Mouse (Mus musculus): ENCODE data around the gene Zfp981. TPM values are rescaled to one million over a fixed set of nuclear protein-coding genes. Genes with fewer than 3 reads are reported as not detected.
"Not testable (repeated sequence)": the region's sequence is repeated elsewhere in the genome, so short reads cannot be mapped to it uniquely, and the experiment has no call there.

Gene Zfp981
- total and polyA plus RNA-seq, 2 experiments from 2014 or later: not detected

DNA sequence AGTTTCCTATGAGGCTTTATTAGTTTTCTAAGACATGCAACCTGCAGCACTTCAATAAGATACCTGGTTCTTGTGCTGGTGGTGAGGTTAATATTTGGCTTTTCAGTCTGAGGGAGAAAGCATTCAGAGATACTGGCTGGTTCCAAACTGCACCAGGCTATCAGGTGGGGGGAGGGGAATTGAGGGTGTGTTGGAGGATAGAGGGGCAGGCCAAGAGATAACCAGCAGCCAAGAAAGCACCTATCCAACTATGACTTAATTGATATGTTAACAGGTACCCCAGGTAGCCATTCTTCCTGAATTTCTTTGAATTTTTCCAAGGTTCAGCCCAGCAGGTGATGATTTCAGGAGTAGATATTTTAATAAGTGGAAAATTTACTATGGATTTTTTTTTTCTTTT lies 10.0 kb downstream of the Zfp981 start:
- H3K27ac ChIP-seq (ENCODE audit: low read depth); H3K36me3 ChIP-seq (replicated peaks; ENCODE audit: control insufficient read depth, insufficient read depth, low read length); H3K9ac ChIP-seq (replicated peaks; ENCODE audit: low read depth, low read length); ATAC-seq (ENCODE audit: insufficient read depth, low read depth); H3K4me3 ChIP-seq (ENCODE audit: low read depth, low read length); DNase-seq (ENCODE audit: low spot score); H3K4me1 ChIP-seq (ENCODE audit: control insufficient read depth, insufficient read depth); H3K27me3 ChIP-seq (ENCODE audit: control insufficient read depth, insufficient read depth, low read length); H3K4me2 ChIP-seq (ENCODE audit: low read depth, low read length): not testable (repeated sequence)
- H3K9me3 ChIP-seq (replicated peaks; ENCODE audit: control insufficient read depth, low read length): peaks cover 21% of the 10 kb centered on the region

DNA sequence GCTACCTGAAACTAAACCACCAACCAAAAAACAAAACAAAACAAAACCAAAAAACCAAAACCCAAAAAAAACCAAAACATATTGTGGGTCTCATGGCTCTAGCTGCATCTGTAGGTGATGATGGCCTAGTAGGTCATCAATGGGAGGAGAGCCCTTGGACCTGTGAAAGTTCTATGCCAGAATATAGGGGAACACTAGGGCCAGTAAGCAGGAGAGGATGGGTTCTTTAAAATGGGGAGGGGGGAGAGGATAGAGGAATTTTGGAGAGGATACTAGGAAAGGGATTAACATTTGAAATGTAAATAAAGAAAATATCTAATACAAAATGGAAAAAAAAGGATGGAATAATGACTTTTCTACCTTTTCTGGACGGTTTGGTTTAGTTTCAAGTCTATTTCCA lies 14.6 kb downstream of the Zfp981 start:
- TF ChIP-seq CTCF (IDR thresholded peaks at IDR 0.05; ENCODE audit: low read depth) (no peak), EP300 (IDR thresholded peaks at IDR 0.05; ENCODE audit: low read depth) (no peak)
- no peak overlapping the region for H3K9ac ChIP-seq (replicated peaks; ENCODE audit: low read depth, low read length)
- H3K4me2 ChIP-seq (ENCODE audit: low read depth, low read length): no peak overlapping the region
- H3K27me3 ChIP-seq (ENCODE audit: control insufficient read depth, insufficient read depth, low read length): no peaks in the 10 kb centered on the region
- no peak for ATAC-seq (ENCODE audit: insufficient read depth, low read depth)
- WGBS: 31% methylated on average over 1 of the region's 1 CpGs
- no peak for DNase-seq (ENCODE audit: low spot score)
- no peak overlapping the region for H3K27ac ChIP-seq (ENCODE audit: low read depth)
- no peaks in the 10 kb centered on the region for H3K36me3 ChIP-seq (replicated peaks; ENCODE audit: control insufficient read depth, insufficient read depth, low read length)
- peaks cover 44% of the 10 kb centered on the region for H3K9me3 ChIP-seq (replicated peaks; ENCODE audit: control insufficient read depth, low read length)
- no peaks in the 10 kb centered on the region for H3K4me1 ChIP-seq (ENCODE audit: control insufficient read depth, insufficient read depth)
- no peak overlapping the region for H3K4me3 ChIP-seq (ENCODE audit: low read depth, low read length)

DNA sequence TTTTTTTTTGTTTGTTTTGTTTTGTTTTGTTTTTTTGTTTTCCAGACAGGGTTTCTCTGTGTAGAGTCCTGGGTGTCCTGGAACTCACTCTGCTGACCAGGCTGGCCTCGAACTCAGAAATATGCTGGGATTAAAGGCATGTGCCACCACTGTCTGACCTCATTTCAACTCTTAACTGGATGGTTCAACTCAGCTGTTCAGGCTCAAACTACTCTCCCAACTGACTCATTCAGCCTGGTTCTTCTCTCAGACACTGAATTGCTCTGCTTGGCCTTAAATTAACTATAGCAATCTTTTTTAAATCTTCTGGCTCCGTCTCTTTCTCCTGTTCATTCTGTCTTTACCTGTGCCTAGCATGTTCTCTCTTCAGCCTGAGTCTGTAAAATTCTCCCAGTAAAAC lies 15.3 kb downstream of the Zfp981 start:
- not testable (repeated sequence) for H3K4me3 ChIP-seq (ENCODE audit: low read depth, low read length); H3K9ac ChIP-seq (replicated peaks; ENCODE audit: low read depth, low read length); DNase-seq (ENCODE audit: low spot score); H3K36me3 ChIP-seq (replicated peaks; ENCODE audit: control insufficient read depth, insufficient read depth, low read length); H3K27ac ChIP-seq (ENCODE audit: low read depth); H3K4me2 ChIP-seq (ENCODE audit: low read depth, low read length); ATAC-seq (ENCODE audit: insufficient read depth, low read depth); H3K27me3 ChIP-seq (ENCODE audit: control insufficient read depth, insufficient read depth, low read length); H3K4me1 ChIP-seq (ENCODE audit: control insufficient read depth, insufficient read depth)
- WGBS: 42% methylated on average over 2 of the region's 2 CpGs
- peaks cover 47% of the 10 kb centered on the region for H3K9me3 ChIP-seq (replicated peaks; ENCODE audit: control insufficient read depth, low read length)

DNA sequence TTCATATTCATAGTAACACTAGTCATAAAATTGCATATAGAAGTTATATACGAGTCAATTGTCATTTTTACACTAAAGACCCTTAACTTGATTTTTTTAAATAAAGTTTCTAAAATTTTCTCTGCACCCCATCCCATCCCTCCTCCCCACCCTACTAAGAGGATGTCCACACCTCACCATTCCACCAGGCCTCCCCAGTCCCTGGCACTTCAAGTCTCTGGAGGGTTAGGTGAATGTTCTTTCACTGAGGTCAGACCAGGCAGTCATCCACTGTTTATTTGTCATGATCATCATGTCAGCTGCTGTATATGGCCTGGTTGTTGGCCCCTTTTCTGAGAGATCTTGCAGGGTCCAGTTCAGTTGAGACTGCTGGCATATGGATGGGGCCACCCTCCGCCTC lies 18.9 kb downstream of the Zfp981 start:
- peaks cover 68% of the 10 kb centered on the region for H3K9me3 ChIP-seq (replicated peaks; ENCODE audit: control insufficient read depth, low read length)
- WGBS: 70% methylated on average over 2 of the region's 2 CpGs
- no peak for ATAC-seq (ENCODE audit: insufficient read depth, low read depth)
- H3K4me3 ChIP-seq (ENCODE audit: low read depth, low read length): no peak overlapping the region
- TF ChIP-seq CTCF (IDR thresholded peaks at IDR 0.05; ENCODE audit: low read depth) (no peak), EP300 (IDR thresholded peaks at IDR 0.05; ENCODE audit: low read depth) (no peak)
- no peaks in the 10 kb centered on the region for H3K27me3 ChIP-seq (ENCODE audit: control insufficient read depth, insufficient read depth, low read length)
- H3K4me2 ChIP-seq (ENCODE audit: low read depth, low read length): no peak overlapping the region
- H3K27ac ChIP-seq (ENCODE audit: low read depth): no peak overlapping the region
- no peaks in the 10 kb centered on the region for H3K36me3 ChIP-seq (replicated peaks; ENCODE audit: control insufficient read depth, insufficient read depth, low read length)
- no peak for DNase-seq (ENCODE audit: low spot score)
- no peaks in the 10 kb centered on the region for H3K4me1 ChIP-seq (ENCODE audit: control insufficient read depth, insufficient read depth)
- H3K9ac ChIP-seq (replicated peaks; ENCODE audit: low read depth, low read length): no peak overlapping the region

DNA sequence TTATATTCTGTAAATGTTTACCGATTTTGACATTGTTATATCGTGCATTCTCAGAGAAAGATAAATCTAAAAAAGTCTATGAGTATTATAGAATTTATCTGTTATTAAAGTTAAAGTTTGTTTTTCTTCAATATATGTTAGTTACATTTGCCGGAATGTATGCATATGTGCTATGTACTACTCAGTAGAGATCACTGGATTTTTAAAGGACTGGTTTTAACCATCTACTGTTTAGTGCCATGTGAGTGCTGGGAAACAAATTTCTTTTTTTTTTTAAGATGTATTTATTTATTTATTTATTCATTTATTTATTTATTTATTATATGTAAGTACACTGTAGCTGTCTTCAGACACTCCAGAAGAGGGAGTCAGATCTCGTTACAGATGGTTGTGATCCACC lies 32.7 kb downstream of the Zfp981 start:
- DNase-seq (ENCODE audit: low spot score) (no peak), ATAC-seq (ENCODE audit: insufficient read depth, low read depth) (no peak)
- WGBS: 70% methylated on average over 4 of the region's 4 CpGs
- Histone ChIP-seq H3K9me3 (replicated peaks; ENCODE audit: control insufficient read depth, low read length) (peaks cover 76% of the 10 kb centered on the region), H3K4me2 (ENCODE audit: low read depth, low read length) (no peak overlapping the region), H3K27me3 (ENCODE audit: control insufficient read depth, insufficient read depth, low read length) (no peaks in the 10 kb centered on the region), H3K4me1 (ENCODE audit: control insufficient read depth, insufficient read depth) (no peaks in the 10 kb centered on the region), H3K36me3 (replicated peaks; ENCODE audit: control insufficient read depth, insufficient read depth, low read length) (no peaks in the 10 kb centered on the region), H3K9ac (replicated peaks; ENCODE audit: low read depth, low read length) (no peak overlapping the region), H3K4me3 (ENCODE audit: low read depth, low read length) (no peak overlapping the region), H3K27ac (ENCODE audit: low read depth) (no peak overlapping the region)
- no peak for TF ChIP-seq CTCF (IDR thresholded peaks at IDR 0.05; ENCODE audit: low read depth)
- TF ChIP-seq EP300 (IDR thresholded peaks at IDR 0.05; ENCODE audit: low read depth): no peak

DNA sequence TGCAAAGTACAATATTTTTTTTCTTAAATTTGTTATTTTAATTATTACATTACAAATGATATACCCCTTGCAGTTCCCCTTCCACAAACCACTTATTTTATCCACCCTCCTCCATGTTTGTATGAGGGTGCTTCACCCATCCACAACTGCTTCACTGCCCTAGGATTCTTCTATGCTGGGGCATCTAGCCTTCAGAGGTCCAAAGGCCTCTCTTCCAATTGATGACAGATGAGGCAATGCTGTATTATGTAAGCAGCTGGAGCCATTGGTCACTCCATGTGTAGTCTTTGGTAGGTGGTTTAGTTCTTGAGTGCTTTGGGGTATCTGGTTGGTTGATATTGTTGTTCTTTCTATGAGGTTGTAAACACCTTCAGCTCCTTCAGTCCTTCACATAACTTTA lies 34.1 kb downstream of the Zfp981 start:
- Histone ChIP-seq H3K27ac (ENCODE audit: low read depth) (no peak overlapping the region), H3K4me2 (ENCODE audit: low read depth, low read length) (no peak overlapping the region), H3K9ac (replicated peaks; ENCODE audit: low read depth, low read length) (no peak overlapping the region), H3K9me3 (replicated peaks; ENCODE audit: control insufficient read depth, low read length) (peaks cover 72% of the 10 kb centered on the region), H3K27me3 (ENCODE audit: control insufficient read depth, insufficient read depth, low read length) (no peaks in the 10 kb centered on the region), H3K4me3 (ENCODE audit: low read depth, low read length) (no peak overlapping the region), H3K4me1 (ENCODE audit: control insufficient read depth, insufficient read depth) (no peaks in the 10 kb centered on the region), H3K36me3 (replicated peaks; ENCODE audit: control insufficient read depth, insufficient read depth, low read length) (no peaks in the 10 kb centered on the region)
- TF ChIP-seq CTCF (IDR thresholded peaks at IDR 0.05; ENCODE audit: low read depth) (no peak), EP300 (IDR thresholded peaks at IDR 0.05; ENCODE audit: low read depth) (no peak)
- ATAC-seq (ENCODE audit: insufficient read depth, low read depth) (no peak), DNase-seq (ENCODE audit: low spot score) (no peak)

DNA sequence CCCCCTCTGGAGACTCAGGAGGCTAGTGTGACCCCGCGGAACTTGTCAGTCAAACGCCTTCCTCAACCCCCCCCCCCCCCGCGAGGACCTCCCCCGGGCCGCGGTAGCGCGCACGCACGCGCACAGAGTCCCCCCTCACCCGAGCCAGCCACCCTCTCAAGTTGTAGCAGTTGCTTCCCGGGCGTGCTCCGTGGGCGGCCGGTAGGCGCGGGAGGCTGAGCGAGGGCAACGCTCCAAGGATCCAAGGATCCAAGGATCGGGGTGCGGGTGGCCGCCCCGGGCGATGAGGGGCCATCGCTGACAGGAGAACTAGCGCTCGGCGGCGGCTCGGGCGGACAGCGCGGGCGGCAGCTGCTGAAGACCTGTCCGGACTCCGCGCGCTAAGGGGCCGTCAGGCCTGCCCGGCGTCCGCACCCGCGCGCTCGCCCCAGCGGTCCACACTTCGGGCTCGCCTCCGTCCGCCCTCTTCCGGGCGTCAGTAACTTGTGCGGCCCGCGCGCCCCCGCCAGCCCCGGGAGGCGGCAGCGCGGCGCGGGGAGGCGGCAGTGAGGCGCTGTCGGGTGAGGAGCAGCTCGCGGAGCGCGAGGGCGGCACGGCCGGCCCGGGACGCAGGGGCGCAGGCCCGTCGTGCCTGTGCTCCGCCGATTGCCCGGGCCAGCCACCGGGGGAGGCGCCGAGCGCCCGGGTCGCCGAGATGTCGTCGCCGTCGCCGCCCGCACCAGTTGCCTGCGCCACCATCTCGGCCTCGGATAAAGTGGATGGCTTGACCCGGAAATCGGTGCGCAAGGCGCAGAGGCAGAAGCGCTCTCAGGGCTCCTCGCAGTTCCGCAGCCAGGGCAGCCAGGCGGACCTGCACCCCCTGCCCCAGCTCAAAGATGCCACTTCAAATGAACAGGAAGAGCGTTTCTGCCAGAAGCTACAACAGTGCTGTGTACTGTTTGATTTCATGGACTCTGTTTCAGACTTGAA lies 78.4 kb downstream of the Zfp981 start:
- DNase-seq (ENCODE audit: low spot score); H3K4me3 ChIP-seq (ENCODE audit: low read depth, low read length); H3K27me3 ChIP-seq (ENCODE audit: control insufficient read depth, insufficient read depth, low read length); H3K9ac ChIP-seq (replicated peaks; ENCODE audit: low read depth, low read length); H3K4me1 ChIP-seq (ENCODE audit: control insufficient read depth, insufficient read depth); H3K27ac ChIP-seq (ENCODE audit: low read depth); H3K36me3 ChIP-seq (replicated peaks; ENCODE audit: control insufficient read depth, insufficient read depth, low read length); H3K4me2 ChIP-seq (ENCODE audit: low read depth, low read length); H3K9me3 ChIP-seq (replicated peaks; ENCODE audit: control insufficient read depth, low read length): not testable (repeated sequence)
- WGBS: under 1% methylated on average over 14 of the region's 111 CpGs
- ATAC-seq (ENCODE audit: insufficient read depth, low read depth): peak; percentile 36; the same call in 1 of the 2 replicates

All from heart, postnatal 0 days (tissue).